Mouse (Mus musculus): Measurements from ENCODE around the gene Mamdc4. TPM values are rescaled to one million over a fixed set of nuclear protein-coding genes. Genes with fewer than 3 reads are reported as not detected.

Gene Mamdc4
- polyA plus RNA-seq, 2 experiments from 2014 or later, result 0.40 to 0.91 TPM

DNA sequence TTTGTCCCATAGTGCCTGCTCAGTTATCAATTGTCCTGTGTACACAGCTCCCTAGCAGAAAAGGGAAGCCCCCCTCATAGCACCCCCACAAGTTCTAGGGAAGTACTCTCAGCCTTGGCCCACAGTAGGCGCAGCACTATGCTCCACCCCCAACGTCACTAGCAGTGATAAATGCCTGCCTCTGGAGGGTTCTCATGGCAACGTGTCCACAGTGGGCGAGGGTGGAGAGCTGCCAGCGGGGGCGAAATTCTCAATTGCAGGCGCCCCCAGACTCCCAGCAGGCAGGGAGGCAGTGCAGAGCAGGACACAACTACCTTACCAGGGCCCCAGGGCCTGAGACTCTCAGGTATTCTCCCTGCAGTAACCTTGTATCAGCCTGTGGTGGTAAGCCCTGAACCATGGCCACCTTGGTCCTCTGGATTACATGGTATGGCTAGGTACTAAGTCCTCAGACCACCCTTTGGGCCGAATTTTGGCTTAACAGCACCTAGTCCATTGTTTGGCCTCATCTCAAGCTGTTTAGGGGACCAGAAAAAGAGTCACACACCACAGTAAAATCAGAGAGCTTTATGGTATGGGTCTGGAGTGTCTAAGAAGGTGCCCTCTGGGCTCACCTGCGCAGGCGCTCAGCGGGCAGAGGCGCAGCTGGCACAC lies 7.9 kb upstream of the Mamdc4 start:
- ATAC-seq, result no peak

GRCm38 (mm10) chr2:25581901-25582301 lies 7.3 kb upstream of the Mamdc4 start:
- no peak for ATAC-seq

- peak; percentile 63 for ATAC-seq
Measured at GRCm38 (mm10) chr2:25581294-25581864, 6.7 kb upstream of the Mamdc4 start, which contains the start of gene Ajm1. TSS of gene Ajm1 (minus strand) at chr2:25581757.

DNA sequence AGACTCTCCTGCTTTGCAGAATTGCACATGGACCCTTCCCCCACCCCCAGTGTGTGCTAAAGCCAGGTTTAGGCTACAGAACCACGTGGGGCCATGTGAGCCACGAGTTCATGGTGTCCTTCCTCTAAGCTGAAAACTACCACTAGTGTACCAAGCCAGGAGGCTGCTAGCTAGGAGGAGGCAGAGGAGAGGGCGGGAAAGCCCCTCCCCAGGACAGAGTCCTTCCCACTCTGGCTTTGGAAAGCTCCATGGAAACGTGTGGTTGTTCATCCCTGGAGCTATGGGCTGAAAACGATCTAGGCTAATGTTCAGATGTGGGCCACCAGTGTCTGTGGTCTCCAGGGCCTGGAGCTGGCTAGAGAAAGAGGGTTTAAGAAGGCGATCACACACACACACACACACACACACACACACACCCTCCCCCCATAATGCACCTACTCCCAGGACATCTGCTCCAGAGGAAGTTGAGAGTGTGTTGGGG lies 6.0 kb upstream of the Mamdc4 start:
- no peak for ATAC-seq

GRCm38 (mm10) chr2:25579737-25580460 lies 5.3 kb upstream of the Mamdc4 start:
- peak; percentile 47 for ATAC-seq

DNA sequence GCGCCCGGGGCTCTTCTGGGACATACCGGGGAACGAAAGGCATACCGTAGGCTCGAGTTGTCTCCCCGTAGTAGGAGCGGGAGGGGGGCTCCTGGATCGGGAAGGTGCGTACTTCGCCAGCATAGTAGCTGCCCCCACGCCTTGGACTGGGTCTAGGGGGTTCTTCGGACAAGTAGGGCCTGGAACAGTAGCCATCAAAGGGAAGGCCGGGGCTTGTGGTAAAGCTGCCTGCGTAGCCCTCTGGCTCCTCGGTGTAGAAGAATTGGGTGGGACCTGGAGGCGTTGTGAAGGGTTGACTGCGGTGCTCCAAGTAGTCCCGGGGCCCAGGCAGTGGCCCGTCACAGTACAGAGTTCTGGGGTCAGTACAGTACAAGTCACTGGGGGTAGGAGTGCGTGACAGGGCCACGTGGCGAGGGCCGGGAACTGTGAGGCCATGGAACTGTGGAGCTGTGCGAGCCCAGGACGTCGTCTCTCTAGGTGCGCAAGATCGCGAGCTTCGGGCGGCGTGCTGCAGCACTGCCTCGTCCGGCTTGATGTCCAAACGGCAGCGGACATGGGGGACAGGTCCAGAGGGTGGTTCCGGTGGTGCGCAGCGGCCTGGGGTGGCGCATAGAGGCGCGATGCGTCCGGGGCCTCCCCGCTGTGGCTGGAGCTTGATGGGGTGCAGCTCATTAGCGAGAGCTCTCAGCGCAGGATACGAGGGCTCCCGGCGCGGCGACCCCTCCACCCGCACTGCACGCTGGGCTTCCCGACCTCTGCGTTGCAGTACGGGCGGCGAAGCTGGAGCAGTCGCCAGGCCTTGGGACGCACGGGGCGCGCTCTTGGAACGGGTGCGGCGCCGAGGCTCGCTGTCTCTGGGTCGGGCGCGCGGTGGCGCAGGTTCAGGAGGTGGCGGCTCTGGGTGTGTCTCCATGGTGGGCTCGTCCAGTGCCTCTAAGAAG lies 4.4 kb upstream of the Mamdc4 start:
- ATAC-seq, result no peak

- ATAC-seq, result no peak
Measured at GRCm38 (mm10) chr2:25577951-25578795, 3.5 kb upstream of the Mamdc4 start.

DNA sequence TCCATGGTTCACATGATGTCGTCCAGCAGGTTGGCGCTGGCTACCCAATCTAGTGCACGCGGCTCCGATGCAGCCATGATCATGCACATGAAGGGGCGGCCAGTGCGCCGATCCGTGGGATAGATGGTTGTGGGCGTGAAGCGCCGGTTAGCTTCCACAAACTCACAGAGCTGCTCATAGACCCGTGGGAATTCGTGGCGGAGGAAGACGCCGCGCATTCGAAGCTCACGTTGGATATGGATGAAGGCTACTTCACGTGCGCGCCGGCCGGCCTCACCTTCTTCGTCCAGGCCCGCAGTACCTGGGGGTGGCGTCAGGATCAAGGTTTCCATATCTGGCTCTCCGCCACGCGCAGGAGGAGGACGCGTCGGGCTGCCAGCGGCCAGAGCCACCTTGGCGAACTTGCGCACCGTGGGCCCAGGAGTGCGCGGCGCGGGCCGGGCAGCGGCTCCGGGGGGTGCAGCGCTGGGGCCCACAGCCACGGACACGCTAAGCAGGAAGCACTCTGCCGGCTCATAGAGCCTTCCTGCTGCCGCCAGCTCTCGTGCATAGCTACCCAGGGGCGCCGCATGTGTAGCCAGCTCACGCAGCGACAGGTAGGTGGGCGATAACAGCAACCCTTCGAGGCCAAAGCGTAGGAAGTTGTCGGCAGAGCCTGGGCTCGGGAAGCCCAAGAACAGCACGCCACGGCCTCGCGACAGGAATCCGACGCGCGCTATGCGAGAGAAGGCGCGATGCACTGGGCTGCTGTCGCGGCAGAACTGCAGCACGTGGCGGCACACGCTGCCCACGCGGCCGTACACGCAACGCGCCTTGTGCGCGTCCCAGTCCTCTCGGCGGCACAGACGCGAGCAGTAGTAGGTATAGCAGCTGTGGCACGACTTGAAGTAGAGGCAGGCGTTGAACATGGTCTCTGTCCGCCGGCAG lies 2.6 kb upstream of the Mamdc4 start:
- no peak for ATAC-seq

DNA sequence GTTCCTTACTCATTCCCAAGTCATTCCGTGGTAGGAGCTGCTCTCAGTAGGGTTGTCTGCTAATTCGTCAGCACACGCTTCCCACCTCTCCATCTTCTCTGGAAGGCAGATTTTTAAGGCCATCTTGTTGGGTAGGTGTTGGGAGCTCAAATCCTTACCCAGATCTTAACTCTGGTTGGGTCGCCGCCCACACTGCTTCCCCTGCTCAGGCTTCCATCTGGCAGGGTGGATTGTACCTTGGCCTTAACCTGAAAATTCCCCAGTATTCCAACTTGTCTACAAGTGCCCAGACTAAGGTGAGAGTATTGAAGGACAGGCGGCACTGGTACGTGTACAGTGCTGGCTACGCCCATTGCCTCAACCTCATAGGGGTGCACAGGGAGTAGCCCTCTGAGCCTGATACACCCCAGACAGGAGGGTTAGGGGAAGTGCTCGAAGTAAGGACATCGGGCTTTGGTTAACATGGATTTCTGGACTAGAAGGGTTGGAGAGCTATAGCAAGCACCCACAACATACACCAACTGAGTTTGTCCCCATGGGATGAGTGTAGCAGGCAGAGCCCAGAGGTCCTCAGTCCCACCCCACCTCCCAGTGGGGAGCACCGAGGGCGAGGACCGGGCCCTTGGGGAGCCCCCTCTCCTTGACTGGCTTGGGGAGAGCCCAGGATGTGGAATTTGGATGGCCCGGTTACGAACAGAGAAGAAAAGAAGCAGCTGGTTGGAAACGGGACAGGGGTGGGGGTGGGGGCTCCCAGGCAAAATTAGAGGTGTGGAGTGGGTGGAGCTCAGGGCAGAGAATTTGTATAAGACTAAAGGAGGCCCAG lies 1.6 kb upstream of the Mamdc4 start:
- no peak for ATAC-seq

DNA sequence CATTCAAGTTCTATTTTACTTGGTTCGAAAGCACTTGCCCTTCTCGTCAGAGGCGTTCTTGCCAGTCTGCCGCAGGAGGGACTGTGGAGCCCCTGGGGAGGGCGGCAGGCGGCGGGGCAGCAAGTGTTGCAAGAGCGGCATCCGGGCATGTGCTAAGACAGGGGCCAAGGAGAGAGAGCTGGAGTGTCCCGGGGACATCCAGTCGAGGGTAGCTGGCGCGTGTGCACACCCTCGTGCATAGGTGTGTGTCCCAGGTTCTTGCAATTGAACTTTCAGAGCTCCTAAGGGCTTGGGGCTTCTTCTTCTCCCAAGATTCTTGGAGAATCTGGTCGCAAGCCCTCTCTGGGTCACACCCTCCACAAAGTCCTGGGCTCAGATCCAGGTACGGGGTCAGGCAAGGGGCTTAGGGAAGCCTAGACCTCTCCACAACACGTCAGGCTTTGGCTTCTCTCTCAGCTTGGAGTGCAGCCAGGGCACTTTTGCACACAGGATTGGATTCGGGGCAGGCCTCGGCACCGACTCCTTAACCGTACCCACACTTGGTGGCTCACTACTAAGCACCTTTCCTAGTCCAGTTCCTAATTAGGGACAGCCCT lies 885 bp upstream of the Mamdc4 start:
- no peak for ATAC-seq

- no peak for ATAC-seq
Measured at GRCm38 (mm10) chr2:25574136-25574535, 509 bp downstream of the Mamdc4 start.

GRCm38 (mm10) chr2:25573068-25573467 lies 1.6 kb downstream of the Mamdc4 start:
- no peak for ATAC-seq

GRCm38 (mm10) chr2:25571221-25571620 lies 3.4 kb downstream of the Mamdc4 start:
- ATAC-seq, result no peak

- no peak for ATAC-seq
Measured at GRCm38 (mm10) chr2:25569323-25569722, 5.3 kb downstream of the Mamdc4 start.

- no peak for ATAC-seq
Measured at GRCm38 (mm10) chr2:25568473-25569019, 6.1 kb downstream of the Mamdc4 start.

DNA sequence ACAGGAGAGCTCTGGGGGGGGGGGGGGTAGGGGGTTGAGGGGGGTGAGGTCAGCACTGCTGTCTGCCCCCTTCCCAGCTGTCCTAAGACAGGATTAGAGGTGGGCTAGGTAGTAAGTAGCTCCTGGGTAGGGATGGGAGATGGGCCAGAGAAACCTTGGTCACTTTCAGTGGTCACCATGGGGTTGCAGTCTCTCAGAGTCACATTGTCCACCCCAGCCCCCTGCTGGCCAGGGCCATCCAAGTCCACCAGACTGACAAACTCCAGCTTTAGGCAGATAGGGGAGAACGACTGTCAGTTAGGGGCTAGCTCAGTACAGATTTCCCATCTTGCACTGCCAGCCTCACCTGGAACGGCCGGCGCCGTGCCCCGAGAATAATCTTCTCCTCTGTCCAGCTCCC lies 8.1 kb downstream of the Mamdc4 start:
- ATAC-seq, result no peak

DNA sequence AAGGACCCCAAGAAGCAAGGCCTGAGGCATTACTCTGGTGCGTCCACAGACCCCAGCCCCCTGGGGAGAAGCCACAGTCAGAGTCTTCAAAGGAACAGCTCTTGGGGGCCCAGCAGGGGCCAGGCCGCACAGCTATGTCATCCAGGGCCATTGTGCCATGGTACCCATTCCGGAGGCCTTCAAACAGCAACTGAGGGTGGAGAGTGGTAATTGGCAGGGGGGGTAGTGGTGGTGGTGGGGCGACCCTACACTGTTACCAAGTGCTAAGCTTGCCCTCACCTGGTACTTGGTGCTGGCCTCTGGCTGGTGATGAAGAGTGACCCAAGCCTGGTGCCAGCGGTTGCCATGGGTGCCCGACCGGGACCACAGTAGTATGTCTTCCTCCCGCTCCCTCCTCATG lies 8.9 kb downstream of the Mamdc4 start:
- no peak for ATAC-seq

- ATAC-seq, result no peak
Measured at GRCm38 (mm10) chr2:25561946-25562345, 12.7 kb downstream of the Mamdc4 start.

DNA sequence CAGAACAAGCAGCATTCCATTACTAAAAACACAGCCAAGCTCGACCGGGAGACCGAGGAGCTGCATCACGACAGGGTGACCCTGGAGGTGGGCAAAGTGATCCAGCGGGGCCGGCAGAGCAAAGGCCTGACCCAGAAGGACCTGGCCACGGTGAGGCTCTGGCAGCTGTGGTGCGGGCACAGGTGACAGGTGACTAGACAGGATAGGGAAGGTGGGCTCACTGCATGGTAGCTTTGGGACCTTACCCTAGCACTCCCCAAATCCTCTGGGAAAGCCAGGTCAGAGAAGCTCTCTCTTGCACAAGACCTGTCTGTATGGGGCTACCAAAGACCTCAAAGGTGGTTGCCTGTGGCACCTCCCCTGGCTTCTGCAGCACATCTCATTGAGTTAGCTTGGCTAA lies 14.1 kb downstream of the Mamdc4 start:
- no peak for ATAC-seq
